Mouse (Mus musculus): ENCODE measurements around the gene Herc3.

GRCm38 (mm10) chr6:58907336-58907735, 76.1 kb downstream of the Herc3 start:
- TF ChIP-seq CTCF (IDR thresholded peaks at IDR 0.05; ENCODE audit: low read depth) (no peak), EP300 (IDR thresholded peaks at IDR 0.05; ENCODE audit: low read depth) (no peak)

Data from liver, embryonic 14.5 days (tissue).